Mouse (Mus musculus): ENCODE results near the gene Gm10392.

- TF ChIP-seq CTCF (IDR thresholded peaks at IDR 0.05; ENCODE audit: control insufficient read depth, insufficient read depth, insufficient replicate concordance, low read depth, low read length) = no peak
- TF ChIP-seq POLR2A (IDR thresholded peaks at IDR 0.05; ENCODE audit: control insufficient read depth, low read depth, low read length) = no peak
Measured at GRCm38 (mm10) chr11:77520601-77521529, 1.9 kb upstream of the Gm10392 start.
